Mouse (Mus musculus) layer of hippocampus, postnatal 14 days (tissue): ENCODE data around the gene Kctd6. TPM values are rescaled to one million over a fixed set of nuclear protein-coding genes. Genes with fewer than 3 reads are reported as not detected.
"Not testable (repeated sequence)": the region's sequence is repeated elsewhere in the genome, so short reads cannot be mapped to it uniquely, and the experiment has no call there.

Experiments
- DNase-seq, 2 experiments: peaks; one replicate each; pipeline ENCODE4 v3.0.0; 2021 to 2022; ENCODE audit warnings: low spot score in 2 of 2, mixed read lengths in 1 of 2
- long read RNA-seq, 2 experiments: library from polyadenylated mRNA; stranded (forward); transcript quantifications; one replicate each; pipeline ENCODE4 v2.0.0; 2021
- total RNA-seq, 2 experiments: library from RNA; stranded (reverse); gene quantifications; 2 replicates each; pipeline ENCODE4 v1.2.3; 2021

Kctd6 gene
- 10 to 100 TPM; 48.9 to 49.4 TPM for total RNA-seq
- long read RNA-seq, experiment 1, transcript Kctd6-201 (3 exons, 1,650 nt), result major isoform, 54 of 65 reads
- long read RNA-seq, experiment 1, partial matches to known transcripts, result 4 of 65 reads
- long read RNA-seq, experiment 1, other reads (novel, unspliced or antisense), result 3 of 65 reads
- long read RNA-seq, experiment 2, transcript Kctd6-201 (3 exons, 1,650 nt), result major isoform, 78 of 101 reads
- long read RNA-seq, experiment 2, partial matches to known transcripts, result 10 of 101 reads
- long read RNA-seq, experiment 2, other reads (novel, unspliced or antisense), result 11 of 101 reads

DNA sequence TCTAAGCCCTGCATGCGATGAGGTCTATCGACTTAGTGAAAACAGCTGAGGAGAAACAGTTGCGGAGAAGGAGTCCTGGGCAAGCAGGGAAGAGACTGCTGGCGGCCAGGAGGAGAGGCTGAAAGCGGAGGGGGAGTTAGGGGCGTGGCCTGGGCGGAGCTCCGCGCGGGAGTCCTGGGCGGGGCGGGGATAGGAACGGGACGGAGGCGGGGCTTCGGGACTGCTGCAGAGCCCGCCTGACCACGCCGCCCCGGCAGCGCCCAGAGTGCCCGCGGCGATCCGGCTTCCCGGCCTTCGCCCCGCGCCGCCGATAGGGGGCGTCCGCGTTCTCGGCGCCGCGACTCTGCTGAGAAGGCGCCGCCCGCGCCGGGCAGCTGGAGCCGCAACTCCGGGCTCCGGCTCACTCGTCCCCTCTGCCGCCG is at the start of gene Kctd6:
Gene Kctd6, plus strand, starts transcription at position 338 of the 422 bp plus-strand sequence.
- DNase-seq, result peak; percentile 95 to 97

DNA sequence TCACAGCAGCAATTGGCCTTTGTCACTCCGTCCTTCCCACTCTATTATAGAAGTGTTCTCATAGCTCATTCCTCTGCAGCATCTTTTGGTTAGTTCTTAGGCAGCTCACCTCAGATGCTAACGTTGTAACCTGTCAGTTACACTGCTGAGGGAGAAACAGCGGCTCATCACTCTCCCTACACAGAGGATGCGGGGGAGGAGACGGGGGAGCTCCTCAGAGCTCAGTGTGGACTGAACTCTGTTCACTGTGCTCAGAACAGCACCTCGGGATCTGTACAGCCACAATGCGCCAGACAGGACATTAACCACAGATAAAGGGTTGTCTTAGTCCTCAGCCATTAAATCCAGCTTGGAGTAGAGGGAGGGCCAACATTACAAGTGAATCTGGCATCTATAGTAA is 49.5 kb upstream of the Kctd6 start:
- DNase-seq, result no peak

DNA sequence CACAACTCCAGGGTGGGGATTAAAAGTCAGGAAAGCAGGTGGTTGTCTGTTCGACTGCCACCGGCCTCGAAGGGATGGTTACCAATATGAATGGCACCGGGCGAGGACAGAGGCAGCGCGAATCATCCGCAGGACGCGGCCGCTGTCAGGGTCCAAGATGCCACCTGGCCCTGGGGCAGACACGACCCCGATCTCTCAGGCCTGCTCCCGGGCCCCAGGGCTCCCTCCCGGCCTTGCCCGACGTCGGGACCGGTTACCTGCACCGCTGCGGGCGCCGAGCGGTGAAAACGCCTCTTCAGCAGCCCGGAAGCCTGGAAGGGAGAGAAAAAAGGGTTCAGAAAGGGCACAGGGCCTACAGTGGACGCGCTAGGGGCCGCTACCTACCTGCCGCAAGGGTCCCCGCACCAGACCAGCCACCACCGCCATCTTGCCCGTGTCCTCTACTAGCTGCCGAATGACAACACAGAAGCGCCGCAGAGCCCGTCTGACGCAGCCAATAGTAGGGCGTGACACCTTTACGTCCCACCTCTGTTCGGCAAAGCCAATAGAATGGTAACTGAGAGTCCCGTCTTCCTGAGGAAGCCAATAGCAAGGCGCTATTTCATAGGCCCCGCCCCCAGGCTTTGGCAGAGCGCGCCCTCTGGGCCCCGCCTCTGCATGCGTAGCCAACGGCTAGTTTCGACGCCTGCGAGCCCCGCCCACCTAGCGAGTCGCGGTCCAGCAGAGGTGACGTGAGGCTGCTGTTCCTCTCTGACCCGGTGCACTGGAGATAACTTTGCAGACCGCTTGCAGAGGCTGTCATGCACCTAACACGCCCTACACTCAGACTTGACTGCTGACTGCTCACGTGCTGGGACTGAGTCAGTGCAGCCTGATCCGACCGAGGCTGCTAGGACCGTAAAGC is 41.2 kb upstream of the Kctd6 start, which contains the start of gene Pdhb:
Gene Pdhb, minus strand, starts transcription at position 519 of the 904 bp plus-strand sequence.
- peak; percentile 97 to 99 for DNase-seq

DNA sequence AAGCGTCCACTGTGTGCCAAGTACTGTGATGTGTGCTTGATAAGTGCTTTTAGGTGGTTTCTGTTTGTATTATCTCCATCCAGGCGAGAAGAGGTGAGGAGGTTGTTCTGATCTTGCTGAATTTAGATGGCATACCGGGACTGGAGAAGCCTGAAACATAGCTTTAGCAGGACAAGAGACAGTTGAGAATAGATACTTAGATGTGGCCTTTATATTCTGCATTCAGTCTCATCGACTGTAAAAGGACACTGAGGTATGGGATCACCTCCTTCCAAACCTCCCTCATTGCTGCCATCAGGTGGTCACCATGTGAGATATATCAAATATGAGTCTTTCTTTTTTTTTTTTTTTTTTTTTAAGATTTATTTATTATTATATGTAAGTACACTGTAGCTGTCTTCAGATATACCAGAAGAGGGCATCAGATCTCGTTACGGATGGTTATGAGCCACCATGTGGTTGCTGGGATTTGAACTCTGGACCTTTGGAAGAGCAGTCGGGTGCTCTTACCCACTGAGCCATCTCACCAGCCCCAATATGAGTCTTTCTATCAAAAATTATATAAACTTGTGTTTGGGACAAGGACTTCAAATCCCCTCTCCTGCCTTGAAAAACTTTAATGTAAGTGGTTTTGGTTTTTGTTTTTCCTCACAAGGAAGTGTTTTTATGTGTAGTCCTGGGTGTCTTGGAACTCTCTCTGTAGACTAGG is 40.2 kb upstream of the Kctd6 start:
- DNase-seq, result not testable (repeated sequence)

DNA sequence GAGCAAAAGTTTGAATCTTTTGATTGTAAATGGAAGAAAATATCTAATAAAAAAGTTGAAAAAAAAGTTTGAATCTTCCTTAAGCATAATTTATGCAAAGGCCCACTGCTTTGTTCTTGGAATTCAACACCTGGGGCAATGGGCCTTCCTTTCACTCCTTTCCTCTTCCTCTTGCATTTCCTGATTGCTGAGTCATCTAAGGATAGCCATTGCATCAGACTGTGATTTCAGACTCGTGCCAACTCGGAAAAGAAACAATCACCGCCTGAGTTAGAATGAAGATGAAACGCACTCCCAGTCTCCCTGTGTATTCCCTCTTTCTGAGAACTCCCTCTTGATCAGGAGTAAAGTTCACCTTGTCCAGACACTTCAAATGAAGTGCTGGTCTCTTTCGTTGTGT is 39.3 kb upstream of the Kctd6 start:
- no peak for DNase-seq

DNA sequence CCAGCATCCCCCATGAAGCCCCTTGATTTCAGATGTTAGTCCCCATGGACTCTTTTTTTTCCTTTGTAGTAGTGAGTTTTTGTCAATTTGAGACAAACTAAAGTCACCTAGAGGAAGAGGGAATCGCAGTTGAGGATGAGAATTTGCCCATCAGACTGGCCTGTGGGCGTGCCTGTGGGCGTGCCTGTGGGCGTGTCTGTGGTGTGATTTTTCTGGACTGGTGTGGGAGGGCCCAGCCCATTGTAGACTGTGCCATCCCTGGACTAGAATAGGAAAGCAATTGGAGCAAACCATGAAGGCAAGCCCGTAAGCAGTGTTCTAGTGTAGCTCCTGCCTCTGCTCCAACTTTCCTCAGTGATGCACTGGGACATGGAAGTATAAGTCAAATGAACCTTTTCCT is 37.7 kb upstream of the Kctd6 start:
- DNase-seq, result no peak

DNA sequence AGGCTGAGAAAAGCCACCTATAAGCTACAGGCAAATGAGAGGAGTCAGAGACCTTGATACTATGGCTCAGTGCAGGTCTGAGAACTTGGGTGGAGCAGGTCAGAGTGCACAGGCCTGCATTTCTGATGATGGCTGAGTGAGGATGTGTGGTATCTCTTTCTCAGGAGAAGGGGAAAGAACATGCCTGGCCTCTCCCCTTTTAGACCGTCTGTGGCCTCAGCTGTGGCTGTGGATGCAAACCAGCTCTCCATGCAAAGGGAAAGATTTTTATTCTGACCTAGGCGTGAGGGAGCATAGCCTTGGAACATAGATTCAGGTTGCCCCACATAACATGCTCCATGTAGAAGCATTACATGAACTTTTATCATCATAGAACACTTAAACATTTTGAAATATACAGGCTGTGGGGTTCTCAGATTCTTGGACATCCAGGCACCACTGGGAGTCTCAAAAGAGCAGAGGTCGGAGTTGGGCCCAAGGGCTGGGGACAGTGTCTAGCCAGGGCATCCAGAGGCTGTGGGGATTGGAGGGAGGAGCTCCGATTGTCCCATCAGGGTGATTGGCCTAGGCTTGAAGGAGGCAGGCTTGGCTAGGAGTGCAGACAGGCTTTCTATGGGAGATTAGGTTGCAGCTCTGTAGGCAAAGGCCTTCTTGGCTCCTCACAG is 33.4 kb upstream of the Kctd6 start:
- DNase-seq, result no peak

DNA sequence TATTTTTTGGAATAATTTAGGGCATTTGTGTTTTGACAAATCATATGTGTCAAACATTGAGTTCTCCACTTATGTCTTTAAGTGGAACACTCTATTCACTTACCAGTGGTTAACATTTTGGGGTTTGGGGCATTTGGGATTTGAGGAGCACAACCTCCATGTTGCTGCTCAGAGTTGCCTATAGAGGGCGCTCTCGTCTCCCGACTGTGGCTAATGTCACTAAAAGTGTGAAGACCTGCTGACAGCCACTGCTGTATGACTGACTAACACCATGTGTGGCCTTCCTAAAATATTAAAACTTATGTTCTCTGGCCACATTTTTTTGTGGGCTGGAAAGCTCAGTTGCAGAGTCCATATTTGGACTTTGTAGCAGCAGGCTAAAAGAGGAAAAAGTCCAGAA is 30.6 kb upstream of the Kctd6 start:
- no peak for DNase-seq

DNA sequence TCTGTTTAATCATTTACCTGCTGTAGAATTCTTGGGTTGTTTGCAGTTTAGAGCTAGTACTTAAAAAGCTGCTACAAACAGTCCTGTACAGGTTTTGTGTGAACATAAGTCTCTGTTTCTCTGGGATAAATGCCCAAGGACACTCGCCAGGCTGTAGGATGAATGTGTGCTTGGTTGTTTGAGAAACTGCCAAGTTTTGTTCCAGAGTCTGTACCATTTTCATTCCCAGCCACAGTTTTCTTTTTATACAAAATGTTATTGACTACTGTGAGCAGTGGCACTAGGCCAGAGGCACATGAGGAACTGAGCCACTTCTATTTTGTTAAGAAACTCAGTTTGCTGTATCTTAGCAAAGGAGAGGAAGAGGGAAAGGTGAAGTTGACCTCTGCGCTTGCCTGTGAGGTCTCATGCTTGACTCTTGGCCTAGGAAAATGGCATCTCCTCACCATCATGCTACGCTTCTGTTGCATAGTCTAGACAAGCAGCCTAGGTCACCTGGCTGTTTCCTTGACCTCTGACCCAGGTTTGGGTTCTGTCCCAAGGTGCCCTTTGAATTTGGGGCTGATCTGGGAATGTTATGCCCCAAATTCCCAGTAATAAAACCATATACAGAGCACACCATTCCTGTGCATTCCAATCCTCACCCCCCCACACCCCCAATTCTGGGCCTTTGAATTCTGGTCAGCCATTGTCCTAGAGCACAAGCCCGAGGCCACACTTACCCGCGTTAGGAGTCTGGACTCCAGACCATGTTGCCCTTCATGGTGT is 27.5 kb upstream of the Kctd6 start:
- peak in 1 of 2 experiments; percentile 83 for DNase-seq

DNA sequence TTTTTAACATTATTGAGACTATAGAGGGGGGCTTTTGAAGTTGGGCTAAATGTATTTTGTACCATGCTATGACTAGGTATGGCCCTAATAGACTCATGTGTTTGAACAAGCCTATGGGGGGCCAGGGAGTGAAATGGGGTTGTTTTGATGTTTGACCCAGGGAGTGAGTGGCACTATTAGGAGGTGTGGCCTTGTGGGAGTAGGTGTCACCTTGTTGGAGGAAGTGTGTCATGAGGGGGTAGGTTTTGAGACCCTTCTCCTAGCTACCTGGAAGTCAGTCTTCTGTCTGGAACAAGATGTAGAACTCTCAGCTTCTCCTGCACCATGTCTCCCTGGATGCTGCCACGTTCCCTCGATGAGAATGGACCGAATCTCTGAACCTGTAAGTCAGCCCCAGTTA is 23.4 kb upstream of the Kctd6 start:
- no peak for DNase-seq

DNA sequence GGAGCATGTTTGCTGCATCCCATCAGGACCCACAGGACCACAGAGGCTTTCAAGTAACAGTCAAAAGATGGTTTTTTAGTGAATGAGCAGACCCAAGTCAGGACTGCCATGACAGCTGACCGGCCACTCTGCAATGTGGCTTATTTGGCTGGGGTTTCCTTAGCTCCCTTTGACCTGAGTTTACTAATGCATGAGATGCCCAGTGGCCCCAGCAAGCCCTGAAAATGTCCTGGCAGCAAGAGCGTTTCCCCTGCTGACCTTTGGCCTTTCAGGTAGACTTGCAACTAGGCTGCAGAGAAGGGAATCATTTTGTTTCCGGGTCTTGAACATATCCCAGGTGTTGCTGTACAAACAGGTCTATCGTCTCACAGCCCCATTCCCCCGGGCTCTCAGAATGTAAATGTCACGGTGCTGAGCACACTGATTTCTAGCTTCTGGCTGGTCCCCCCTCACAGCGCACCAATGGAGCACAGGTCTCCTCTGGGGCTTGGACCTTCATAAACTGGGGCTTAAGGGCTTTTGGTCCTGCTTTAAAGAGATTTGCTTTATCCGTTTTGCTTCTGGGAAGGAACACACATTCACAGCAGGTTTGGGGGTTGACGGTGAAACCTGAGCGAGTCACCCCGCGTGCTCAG is 22.5 kb upstream of the Kctd6 start:
- no peak for DNase-seq

DNA sequence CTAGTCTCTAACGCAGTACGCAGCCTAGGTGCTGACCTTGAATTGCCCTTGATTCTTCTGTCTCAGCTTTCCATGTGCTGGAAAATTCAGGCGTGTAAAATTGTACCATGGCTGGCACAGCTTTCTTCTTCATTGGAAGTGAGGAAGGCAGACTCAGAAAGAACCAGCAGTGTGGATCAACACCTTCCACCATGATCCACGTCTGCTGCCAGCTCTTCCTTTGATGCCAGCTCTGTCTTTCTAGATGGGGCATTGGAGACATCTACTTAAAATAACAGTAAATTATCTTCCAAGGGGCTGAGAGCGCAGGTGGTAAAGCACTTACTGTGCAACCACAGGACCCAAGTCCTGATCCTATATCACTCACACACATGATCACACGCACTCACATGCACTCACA is 21.2 kb upstream of the Kctd6 start:
- no peak for DNase-seq

DNA sequence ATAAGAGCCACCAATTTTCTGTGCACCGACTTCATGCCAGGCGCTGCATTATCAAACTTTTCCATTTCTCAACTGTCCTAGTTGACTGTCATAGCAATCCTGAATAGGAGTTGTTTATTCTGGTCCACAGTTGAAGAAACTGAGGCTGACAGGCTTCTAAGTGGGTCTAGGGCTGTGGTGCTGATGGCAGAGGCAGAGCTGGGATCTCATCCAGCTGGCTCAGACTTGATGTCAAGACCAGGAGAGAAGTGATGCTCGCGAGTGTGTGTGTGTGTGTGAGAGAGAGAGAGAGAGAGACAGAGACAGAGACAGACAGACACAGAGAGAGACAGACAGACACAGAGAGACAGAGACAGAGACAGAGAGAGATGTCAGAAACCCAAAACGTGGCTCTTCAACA is 13.2 kb upstream of the Kctd6 start:
- no peak for DNase-seq

DNA sequence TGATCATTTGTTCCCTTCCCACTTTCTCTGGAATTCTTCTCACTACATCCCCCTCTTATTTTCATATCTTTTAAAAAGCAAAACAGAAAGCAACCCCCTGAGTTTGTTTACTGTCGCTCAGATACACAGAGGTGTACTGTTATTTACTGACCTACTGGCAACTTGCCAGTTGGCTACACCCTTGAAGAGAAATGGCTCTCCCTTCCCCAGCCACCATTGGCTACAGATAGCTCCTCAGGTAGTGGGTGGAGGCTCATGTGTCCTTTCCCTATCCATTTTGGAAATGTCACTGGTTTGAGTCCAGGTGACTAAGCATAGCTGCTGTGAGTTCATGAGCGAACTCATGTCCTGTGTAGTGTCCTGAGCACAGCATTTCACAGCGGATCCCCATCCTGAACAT is 12.2 kb upstream of the Kctd6 start:
- no peak for DNase-seq

DNA sequence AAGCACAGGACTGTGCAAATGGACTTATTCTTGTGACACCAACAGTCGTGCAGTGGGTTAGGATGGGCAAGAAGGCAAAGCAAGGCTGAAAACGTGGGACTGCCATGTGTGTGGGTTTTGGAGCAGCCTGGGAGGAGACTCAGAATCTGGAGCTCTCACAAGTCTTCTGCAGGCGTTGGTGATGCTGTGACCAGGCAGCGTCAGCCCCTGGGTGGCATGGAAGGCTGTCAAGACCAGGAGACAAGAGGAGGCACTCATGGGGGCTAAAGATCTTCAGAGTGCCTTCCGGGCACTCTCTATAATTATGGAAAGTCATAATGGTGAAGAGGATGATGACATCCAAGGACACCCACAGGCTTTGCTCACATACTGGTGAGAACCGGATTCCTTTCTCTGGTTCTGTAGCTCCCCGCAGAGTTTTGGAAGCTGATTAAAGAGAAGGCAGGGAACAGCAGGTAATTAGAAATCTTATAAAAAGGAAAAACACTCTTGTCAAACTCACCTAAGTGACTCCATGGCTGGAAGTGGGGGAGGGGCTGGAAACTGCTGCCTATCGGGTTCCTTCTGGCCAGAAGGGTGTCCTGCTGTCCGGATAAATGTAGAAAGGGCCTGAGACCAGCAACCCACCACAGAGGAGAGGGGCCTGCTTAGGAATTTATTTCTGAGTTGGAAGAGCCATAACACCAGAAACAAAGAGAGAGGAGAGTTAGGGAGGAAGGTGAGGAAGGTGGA is 7.6 kb upstream of the Kctd6 start:
- DNase-seq, result no peak

DNA sequence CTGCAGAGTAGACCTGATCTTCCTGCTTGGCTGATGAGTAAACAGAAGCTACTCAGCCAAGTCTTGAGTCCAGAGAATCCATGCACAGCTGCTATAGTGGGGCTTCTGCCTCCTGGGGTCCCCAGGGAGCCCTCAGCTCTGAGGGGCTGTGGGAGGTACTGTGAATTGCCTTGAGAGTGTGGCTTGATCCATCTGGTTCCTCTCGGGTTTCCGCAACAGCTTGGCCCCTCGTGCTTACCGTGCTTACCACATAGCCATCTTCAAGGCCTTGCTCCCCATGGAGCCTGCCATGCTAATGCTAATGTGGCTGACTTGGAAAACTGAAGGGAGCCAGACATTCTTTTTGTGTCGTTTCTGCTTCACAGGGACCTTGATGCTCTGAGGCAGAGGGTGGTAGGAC is 6.8 kb upstream of the Kctd6 start:
- DNase-seq, result no peak

DNA sequence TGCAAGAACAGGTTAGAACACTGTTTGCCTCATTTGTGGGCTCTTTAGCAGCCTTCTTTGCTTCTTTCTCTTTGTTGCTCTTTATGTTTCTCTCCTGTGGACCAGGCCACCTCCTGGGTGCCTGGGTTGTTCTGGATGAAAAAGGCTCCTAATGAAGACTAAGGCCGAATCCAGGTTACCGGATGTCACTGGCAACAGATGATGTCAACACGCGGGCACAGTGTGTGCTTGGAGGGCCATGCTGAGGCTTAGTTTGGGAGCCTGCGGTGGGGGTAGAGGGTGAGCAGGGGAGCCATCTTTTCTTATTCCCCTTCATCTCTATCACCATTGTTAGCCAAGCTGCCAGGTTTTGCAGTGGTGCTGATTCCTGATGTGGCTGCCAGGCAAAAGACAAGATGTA is 6.4 kb upstream of the Kctd6 start:
- no peak for DNase-seq

DNA sequence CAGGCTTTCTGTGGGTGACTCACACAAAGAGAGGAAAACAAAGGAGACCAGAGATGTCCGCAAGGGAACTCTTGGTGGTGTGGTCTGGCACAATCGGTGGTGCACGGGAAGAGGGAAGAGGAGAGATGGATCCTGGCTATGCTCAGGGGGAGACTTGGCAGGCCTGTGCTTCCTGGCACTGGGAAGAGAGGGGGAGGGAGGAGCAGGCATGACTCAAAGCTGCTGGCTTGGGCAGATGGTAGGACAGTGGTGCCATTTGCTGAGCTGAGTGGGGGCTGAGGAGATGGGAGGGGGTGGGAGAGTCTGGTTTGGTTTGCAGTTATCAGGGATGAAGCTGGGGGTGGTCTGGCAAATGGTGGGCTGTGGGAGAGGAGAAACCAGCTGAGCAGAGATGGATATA is 5.1 kb upstream of the Kctd6 start:
- DNase-seq, result peak; percentile 78 to 84

DNA sequence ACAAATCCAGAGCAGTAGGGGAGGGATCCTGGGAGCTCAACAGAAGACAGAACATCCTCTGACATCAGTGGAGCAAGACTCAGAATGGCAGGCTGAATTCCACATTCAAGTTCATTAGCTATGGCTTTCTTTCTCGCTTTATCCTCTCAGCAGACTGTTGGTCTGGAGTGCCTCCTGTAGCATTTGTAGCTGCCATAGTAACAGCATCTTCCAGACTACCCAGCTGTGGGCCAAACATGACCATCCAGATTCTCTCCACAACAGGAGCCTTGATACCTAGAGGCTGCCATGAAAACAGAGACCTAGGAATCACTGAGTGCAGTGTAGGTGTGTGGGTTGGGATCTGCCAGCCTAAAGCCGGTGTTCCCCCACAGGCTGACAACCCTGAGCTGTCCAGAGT is 4.0 kb upstream of the Kctd6 start:
- DNase-seq, result no peak
